Mouse (Mus musculus) heart, adult 2 months (tissue): ENCODE measurements around the gene Tenm4.
"Not testable (repeated sequence)": the region's sequence is repeated elsewhere in the genome, so short reads cannot be mapped to it uniquely, and the experiment has no call there.

Experiments
- CTCF ChIP-seq: fragments of 200-600 bp; IDR thresholded peaks from 2 replicates; pipeline ENCODE4 v1.8.1; 2022; ENCODE audit warnings: antibody characterized with exemption, mild to moderate bottlenecking, moderate library complexity
- EP300 ChIP-seq: fragments of 200-500 bp; IDR thresholded peaks from 2 replicates; pipeline ENCODE4 v1.6.1; 2011; ENCODE audit warnings: low read depth, low read length, control low read depth; ENCODE audit not compliant: insufficient read depth
- POLR2A ChIP-seq: fragments of 200-500 bp; IDR thresholded peaks from 2 replicates; pipeline ENCODE4 v1.6.1; 2011; ENCODE audit warnings: mild to moderate bottlenecking, low read depth, low read length, control low read depth; ENCODE audit not compliant: insufficient read depth

DNA sequence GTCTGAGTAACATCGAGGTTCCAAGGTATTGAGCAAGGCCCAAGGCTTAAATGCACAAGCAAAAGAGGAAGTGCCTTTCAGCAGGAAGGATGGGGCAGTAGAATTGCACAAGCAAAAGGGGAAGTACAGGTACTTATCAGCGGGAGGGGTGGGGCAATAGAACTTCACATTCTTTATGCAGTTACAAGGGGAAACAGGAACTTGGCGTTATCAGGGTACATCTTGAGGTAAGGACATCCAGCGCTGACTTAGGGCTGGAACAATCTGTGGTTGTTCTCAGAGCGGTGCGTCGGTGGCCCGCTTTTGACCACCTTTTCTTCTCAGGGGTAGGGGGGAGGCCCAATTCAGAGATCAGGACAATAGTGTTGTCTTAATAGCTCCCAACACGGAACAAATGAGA is 459.5 kb downstream of the Tenm4 start:
- not testable (repeated sequence) for TF ChIP-seq POLR2A, CTCF, EP300
